Mouse (Mus musculus) liver, embryonic 14.5 days (tissue): ENCODE results near the gene Ralgapb. TPM values are rescaled to one million over a fixed set of nuclear protein-coding genes. Genes with fewer than 3 reads are reported as not detected.

Experiments used
- ATAC-seq: fragments of 200-750 bp; cut with Nextera tagmentation; 2 replicates; pipeline ENCODE4 v1.8.0; 2017; ENCODE audit warnings: moderate number of reproducible peaks, mild to moderate bottlenecking, moderate library complexity; ENCODE audit not compliant: insufficient read depth
- DNase-seq, 3 experiments: peaks; one replicate each; pipeline ENCODE4 v3.0.0-alpha.2; 2012 to 2013; ENCODE audit warnings: low read depth in 3 of 3, low spot score in 3 of 3
- H3K27ac ChIP-seq: fragments of 300-500 bp; sonication (generic); 2 replicates; pipeline ENCODE4 v1.5.1; 2014; ENCODE audit warnings: moderate library complexity, mild to moderate bottlenecking, control low read depth, inconsistent platforms
- H3K27me3 ChIP-seq: fragments of 300-500 bp; sonication (generic); 2 replicates; pipeline ENCODE4 v1.6.1; 2014; ENCODE audit warnings: mild to moderate bottlenecking, low read length, moderate library complexity; ENCODE audit not compliant: control insufficient read depth, insufficient read depth
- H3K36me3 ChIP-seq: fragments of 300-500 bp; sonication (generic); replicated peaks from 2 replicates; pipeline ENCODE4 v1.6.1; 2014; ENCODE audit warnings: low read depth; ENCODE audit not compliant: control insufficient read depth, insufficient read depth
- H3K4me1 ChIP-seq, 2 experiments: fragments of 200-500 bp in 1 of 2; fragments of 300-500 bp in 1 of 2; sonication (generic) in 1 of 2; replicated peaks; 2 replicates each; pipeline ENCODE4 v1.6.1; 2012 to 2014; ENCODE audit warnings: antibody characterized with exemption in 1 of 2, inconsistent platforms in 1 of 2, low read length in 1 of 2; ENCODE audit not compliant: control insufficient read depth in 2 of 2, insufficient read depth in 2 of 2
- H3K4me2 ChIP-seq: fragments of 300-500 bp; sonication (generic); 2 replicates; pipeline ENCODE4 v1.6.1; 2014; ENCODE audit warnings: low read depth, mild to moderate bottlenecking, control low read depth, moderate library complexity
- H3K4me3 ChIP-seq, 2 experiments: fragments of 200-500 bp in 1 of 2; fragments of 300-500 bp in 1 of 2; sonication (generic) in 1 of 2; 2 replicates each; pipeline ENCODE4 v1.5.1; 2012 to 2014; ENCODE audit warnings: low read depth in 2 of 2, low read length in 2 of 2, mild to moderate bottlenecking in 2 of 2, control low read depth in 1 of 2, inconsistent platforms in 1 of 2, moderate library complexity in 1 of 2; ENCODE audit not compliant: insufficient read depth in 1 of 2
- H3K9ac ChIP-seq: fragments of 300-500 bp; sonication (generic); replicated peaks from 2 replicates; pipeline ENCODE4 v1.6.1; 2014; ENCODE audit warnings: mild to moderate bottlenecking, control low read depth, moderate library complexity
- H3K9me3 ChIP-seq: fragments of 300-500 bp; sonication (generic); 2 replicates; pipeline ENCODE4 v1.6.1; 2016; ENCODE audit warnings: low read length, mixed read lengths; ENCODE audit not compliant: control insufficient read depth
- CTCF ChIP-seq: IDR thresholded peaks from 2 replicates; pipeline ENCODE4 v1.5.1; 2016; ENCODE audit warnings: antibody characterized with exemption, low read depth, control low read depth
- EP300 ChIP-seq: IDR thresholded peaks from 2 replicates; pipeline ENCODE4 v1.6.1; 2016; ENCODE audit warnings: antibody characterized with exemption, low read depth
- WGBS: fragments of 180-500 bp; shearing (Covaris S2); extraction: QIAGEN DNeasy Blood & Tissue Kit; methylation state at CpG from one replicate; pipeline ENCODE4 v1.1.7; 2014; ENCODE audit not compliant: insufficient replicate concordance; 5-methylcytosine and 5-hydroxymethylcytosine counted together
- polyA plus RNA-seq, 2 experiments: library from polyadenylated mRNA; depleted of rRNA in 1 of 2; stranded (reverse) in 1 of 2; unstranded in 1 of 2; fragments of >200 nt; fragmentation: Nextera tagmentation in 1 of 2; extraction: Ambion mirVana in 1 of 2; gene quantifications; 2 replicates each; pipeline versions ENCODE4 v1.2.1 to v1.2.3; 2012 to 2014

Ralgapb gene
- polyA plus RNA-seq, 2 experiments, result 4.7 to 5.6 TPM

DNA sequence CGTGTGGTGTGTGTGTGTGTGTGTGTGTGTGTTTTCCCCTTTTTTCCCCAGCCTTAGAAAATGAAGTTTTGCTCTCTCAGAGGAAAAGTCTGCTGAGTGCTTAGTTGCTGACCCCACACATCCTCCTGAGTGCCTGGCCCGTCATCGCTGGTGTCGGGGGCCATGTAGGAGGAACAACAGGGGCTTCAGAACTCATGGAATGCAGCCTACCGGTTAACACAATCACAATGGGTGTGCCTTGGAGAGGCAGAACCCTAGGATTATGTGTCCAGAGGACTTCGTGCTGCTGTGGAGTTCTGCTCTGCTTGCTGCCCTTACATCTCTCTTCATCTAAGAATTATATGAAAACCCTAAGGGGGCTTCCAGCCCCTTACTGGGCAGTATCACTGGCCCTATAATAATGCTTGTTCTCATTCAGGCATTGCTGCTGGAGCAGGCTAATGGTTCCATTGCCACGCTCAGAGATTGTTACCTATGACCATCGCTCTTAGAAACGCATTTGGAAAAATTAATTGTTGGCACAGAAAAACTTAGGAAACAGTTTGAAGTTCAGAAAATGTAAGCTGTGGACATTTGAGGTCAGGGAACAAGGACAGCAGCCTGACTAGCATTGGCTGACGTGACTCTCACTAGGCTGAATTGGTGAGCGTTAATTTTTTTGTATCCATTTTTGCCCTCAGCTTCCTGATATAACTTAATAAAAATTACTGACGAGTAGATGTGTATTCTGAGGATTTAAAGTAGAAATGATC is 44.4 kb upstream of the Ralgapb start:
- no peak for ATAC-seq
- DNase-seq, result no peak
- no peaks in the 10 kb centered on the region for H3K36me3 ChIP-seq
- 64% methylated on average over 12 of the region's 12 CpGs for WGBS
- H3K9me3 ChIP-seq, result no peaks in the 10 kb centered on the region
- TF ChIP-seq EP300 (no peak), CTCF (no peak)
- no peaks in the 10 kb centered on the region for H3K27me3 ChIP-seq
- no peak overlapping the region for H3K9ac ChIP-seq
- H3K4me1 ChIP-seq, result peaks cover 3 to 4% of the 10 kb centered on the region in 2 experiments; a peak in 2 of 4 replicates
- no peak overlapping the region for H3K4me2 ChIP-seq
- no peak overlapping the region for H3K27ac ChIP-seq
- no peak overlapping the region for H3K4me3 ChIP-seq

DNA sequence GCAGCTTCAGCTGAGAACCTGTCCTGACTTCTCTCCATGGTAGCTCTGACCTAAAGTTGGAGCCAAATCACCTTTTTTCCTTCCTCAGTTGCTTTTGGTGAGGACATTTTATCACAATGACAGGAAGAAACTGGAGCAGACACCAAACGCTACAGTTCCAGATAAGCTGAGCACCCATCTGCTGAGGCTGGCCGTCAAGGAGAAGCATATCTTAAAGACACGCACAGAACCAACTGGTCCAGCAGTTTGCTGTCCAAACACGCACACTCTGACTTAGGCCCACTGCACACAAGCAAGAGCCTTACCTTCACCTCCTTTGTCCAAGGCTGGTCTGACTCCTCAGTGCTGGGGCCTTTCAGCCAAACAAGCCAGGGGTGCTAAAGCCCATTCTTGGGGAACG is 42.0 kb upstream of the Ralgapb start:
- TF ChIP-seq CTCF (no peak), EP300 (no peak)
- DNase-seq (no peak), ATAC-seq (no peak)
- Histone ChIP-seq H3K27me3 (no peaks in the 10 kb centered on the region), H3K4me1 (no peaks in the 10 kb centered on the region), H3K36me3 (no peaks in the 10 kb centered on the region), H3K9me3 (no peaks in the 10 kb centered on the region), H3K4me2 (no peak overlapping the region), H3K27ac (no peak overlapping the region), H3K4me3 (no peak overlapping the region), H3K9ac (no peak overlapping the region)
- 36% methylated on average over 5 of the region's 5 CpGs for WGBS

DNA sequence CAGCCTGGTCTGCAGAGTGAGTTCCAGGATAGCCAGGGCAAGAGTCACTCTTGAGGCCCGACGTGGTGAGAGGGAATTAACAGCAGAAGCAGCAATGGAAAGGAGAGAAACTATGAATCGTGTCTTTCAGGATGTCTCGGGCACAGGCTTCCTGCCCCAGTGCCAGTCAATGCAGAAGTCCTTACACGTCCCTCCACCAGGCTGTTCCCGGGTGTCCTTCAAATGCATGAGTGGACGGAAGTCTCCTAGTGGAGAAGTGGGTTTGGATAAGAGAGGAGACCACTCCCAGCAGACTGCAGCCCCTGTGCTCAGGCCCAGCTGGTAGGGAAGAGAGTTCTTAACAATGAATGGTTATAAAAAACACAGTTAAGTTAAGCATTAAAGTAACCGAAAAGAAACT is 41.3 kb upstream of the Ralgapb start:
- Histone ChIP-seq H3K9me3 (no peaks in the 10 kb centered on the region), H3K27ac (no peak overlapping the region), H3K4me3 (no peak overlapping the region), H3K4me2 (no peak overlapping the region), H3K9ac (no peak overlapping the region), H3K36me3 (no peaks in the 10 kb centered on the region), H3K27me3 (no peaks in the 10 kb centered on the region), H3K4me1 (peaks cover 0 to 3% of the 10 kb centered on the region in 2 experiments; a peak in 1 of 4 replicates)
- WGBS, result 76% methylated on average over 8 of the region's 8 CpGs
- no peak for TF ChIP-seq EP300
- TF ChIP-seq CTCF, result no peak
- no peak for DNase-seq
- no peak for ATAC-seq

DNA sequence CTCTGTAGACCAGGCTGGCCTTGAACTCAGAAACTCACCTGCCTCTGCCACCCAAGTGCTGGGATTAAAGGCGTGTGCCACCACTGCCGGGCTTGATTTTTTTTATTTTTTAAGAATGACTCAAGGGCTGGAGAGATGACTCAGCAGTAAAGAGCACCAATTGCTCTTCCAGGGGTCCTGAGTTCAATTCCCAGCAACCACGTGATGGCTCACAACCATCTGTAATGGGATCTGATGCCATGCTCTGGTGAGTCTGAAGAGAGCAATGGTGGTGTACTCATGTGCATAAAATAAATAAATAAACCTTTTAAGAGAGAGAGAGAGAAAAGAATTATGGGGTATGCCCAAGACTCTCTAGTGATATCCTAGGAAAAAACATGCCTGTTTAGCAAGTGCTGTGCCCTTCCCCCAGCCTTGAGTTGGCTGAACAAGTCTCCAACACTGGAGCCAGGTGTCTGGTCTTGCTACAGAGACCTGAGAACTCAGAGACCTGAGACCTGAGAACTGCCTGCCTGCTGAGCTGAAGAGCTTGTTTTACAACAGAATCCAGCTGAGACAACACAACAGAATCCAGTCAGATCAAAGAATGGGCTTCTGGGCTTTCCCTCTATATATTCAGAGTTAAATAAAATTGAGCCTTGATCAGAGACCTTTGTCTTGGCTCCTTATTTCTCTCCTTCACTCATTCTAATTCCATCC is 40.0 kb upstream of the Ralgapb start:
- H3K4me2 ChIP-seq, result no peak overlapping the region
- 63% methylated on average over 3 of the region's 3 CpGs for WGBS
- peaks cover 0 to 3% of the 10 kb centered on the region in 2 experiments; a peak in 1 of 4 replicates for H3K4me1 ChIP-seq
- H3K4me3 ChIP-seq, result no peak overlapping the region
- ATAC-seq (no peak), DNase-seq (no peak)
- no peak for TF ChIP-seq EP300
- TF ChIP-seq CTCF, result no peak
- H3K27ac ChIP-seq, result no peak overlapping the region
- H3K36me3 ChIP-seq, result no peaks in the 10 kb centered on the region
- H3K9me3 ChIP-seq, result no peaks in the 10 kb centered on the region
- H3K9ac ChIP-seq, result no peak overlapping the region
- H3K27me3 ChIP-seq, result peaks cover 2% of the 10 kb centered on the region

DNA sequence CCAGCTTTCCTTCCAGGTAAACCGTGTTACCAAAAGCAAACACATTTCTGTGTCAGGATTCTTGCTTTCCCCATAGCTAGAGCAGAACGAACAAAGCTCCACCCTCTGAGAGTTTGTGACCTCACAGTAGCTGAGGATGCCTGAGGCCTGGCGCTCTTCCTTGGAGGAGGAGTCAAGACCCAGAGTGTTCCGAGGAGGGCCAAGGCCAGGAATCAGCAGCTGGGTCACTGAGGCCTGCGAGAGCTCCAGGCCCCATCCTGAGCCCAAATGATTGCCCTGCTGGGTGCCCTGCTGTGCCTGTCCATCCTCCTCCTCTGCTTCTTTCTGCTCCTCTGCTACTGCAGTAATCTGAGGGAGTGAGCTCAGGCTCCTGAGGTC is 39.5 kb upstream of the Ralgapb start:
- no peaks in the 10 kb centered on the region for H3K9me3 ChIP-seq
- H3K4me2 ChIP-seq, result no peak overlapping the region
- DNase-seq (no peak), ATAC-seq (no peak)
- TF ChIP-seq CTCF (no peak), EP300 (no peak)
- H3K36me3 ChIP-seq, result no peaks in the 10 kb centered on the region
- peaks cover 7% of the 10 kb centered on the region for H3K27me3 ChIP-seq
- H3K9ac ChIP-seq, result no peak overlapping the region
- WGBS, result 45% methylated on average over 5 of the region's 5 CpGs
- no peak overlapping the region for H3K27ac ChIP-seq
- peaks cover 0 to 3% of the 10 kb centered on the region in 2 experiments; a peak in 1 of 4 replicates for H3K4me1 ChIP-seq
- H3K4me3 ChIP-seq, result no peak overlapping the region
